9 mouse cellular contexts compared by ENCODE assay signal in genomic region chr11:24076127-24076650, GRCm38 (mm10). TPM values are rescaled to one million over a fixed set of nuclear protein-coding genes. Genes with fewer than 3 reads are reported as not detected.
DNase-seq lines count a peak whose midpoint lies in the region; ATAC-seq lines count a peak whose summit lies in the region.
"Had no signal": no experiment of that assay in that cellular context is flagged by ENCODE, and none has a peak within 500 bp of the region (broad histone marks: within the 10 kb centered on the region; RNA-seq: fewer than 3 reads in every experiment).

No protein-coding gene starts in this region.

- under 1% methylated on average over 31 of the region's 32 CpGs for WGBS in forebrain, embryonic 13.5 days
- WGBS in hindbrain, embryonic 10.5 days, result under 1% methylated on average over 32 of the region's 32 CpGs

- H3K9ac ChIP-seq in forebrain, embryonic 13.5 days, result peak overlapping the region; percentile 96

- peak overlapping the region; percentile 95 for H3K4me2 ChIP-seq in forebrain, embryonic 13.5 days

- ATAC-seq in CD4-positive, CD25-positive, alpha-beta regulatory T cell, adult 4 months, result peak; percentile 53
- ATAC-seq in forebrain, embryonic 13.5 days, result peak; percentile 41

- H3K27ac ChIP-seq in forebrain, embryonic 13.5 days, result peak overlapping the region; percentile 100
- H3K27ac ChIP-seq in hindbrain, embryonic 10.5 days, result peak overlapping the region; percentile 95

- H3K9me3 ChIP-seq in forebrain, embryonic 13.5 days (replicated peaks), result no peaks in the 10 kb centered on the region
- no peaks in the 10 kb centered on the region for H3K9me3 ChIP-seq in hindbrain, embryonic 10.5 days

- H3K4me3 ChIP-seq in forebrain, embryonic 13.5 days, result peak overlapping the region; percentile 65
- peak overlapping the region; percentile 79 for H3K4me3 ChIP-seq in hindbrain, embryonic 10.5 days

- DNase-seq in adrenal gland, postnatal 14 days, result peak; percentile 77
- DNase-seq in hindbrain, embryonic 10.5 days (ENCODE audit: low spot score), result peak; percentile 79
- peak; percentile 75 for DNase-seq in left cerebral cortex, adult 11 months (ENCODE audit: low spot score)
- DNase-seq in lung, postnatal 36 days, result peak; percentile 64
- peak; percentile 65 for DNase-seq in ovary, postnatal 36 days (ENCODE audit: low spot score)
- peak; percentile 78 for DNase-seq in thymus, postnatal 25 days

- H3K4me1 ChIP-seq in forebrain, embryonic 13.5 days, result peaks cover 34% of the 10 kb centered on the region
- H3K4me1 ChIP-seq in hindbrain, embryonic 10.5 days (replicated peaks), result peaks cover 56% of the 10 kb centered on the region

- no peaks in the 10 kb centered on the region for H3K27me3 ChIP-seq in forebrain, embryonic 13.5 days
- H3K27me3 ChIP-seq in hindbrain, embryonic 10.5 days (ENCODE audit: insufficient read depth, poor library complexity, severe bottlenecking), result peaks cover 51% of the 10 kb centered on the region

- H3K36me3 ChIP-seq in forebrain, embryonic 13.5 days (ENCODE audit: poor library complexity, severe bottlenecking), result no peaks in the 10 kb centered on the region
- no peaks in the 10 kb centered on the region for H3K36me3 ChIP-seq in hindbrain, embryonic 10.5 days

RNA-seq across cellular contexts. Expression of gene A830031A19Rik, which starts 1.3 kb away (rescaled TPM):
- not detected for polyA plus RNA-seq in CD4-positive, CD25-positive, alpha-beta regulatory T cell, adult 4 months (2017; shearing (Covaris generic))
- total RNA-seq in adrenal gland, postnatal 14 days (2021), result not detected in 2 replicates
- not detected in 2 replicates for polyA plus RNA-seq in forebrain, embryonic 13.5 days (2015; fragmentation: Nextera tagmentation; extraction: Ambion mirVana)
- polyA plus RNA-seq in hindbrain, embryonic 10.5 days (2016; fragmentation: Nextera tagmentation; extraction: Ambion mirVana), result not detected in 2 replicates
- total RNA-seq: gastrocnemius, adult 8-10 months had no signal

RNA-seq across cellular contexts. Expression of gene Bcl11a, which starts 1.7 kb away (rescaled TPM):
- polyA plus RNA-seq in CD4-positive, CD25-positive, alpha-beta regulatory T cell, adult 4 months (2017; shearing (Covaris generic)), result under 1 TPM; 0.23 to 0.79 TPM
- total RNA-seq in adrenal gland, postnatal 14 days (2021), result 5.1 and 9.7 TPM in 2 replicates
- polyA plus RNA-seq in forebrain, embryonic 13.5 days (2015; fragmentation: Nextera tagmentation; extraction: Ambion mirVana), result 159 and 161 TPM in 2 replicates
- polyA plus RNA-seq in hindbrain, embryonic 10.5 days (2016; fragmentation: Nextera tagmentation; extraction: Ambion mirVana), result 20.7 and 54.9 TPM in 2 replicates

Comparison
In these comparisons a context has a peak if more than half of its experiments do, and no peak if none do; other contexts are left out.
1. Peak in every context shown above with its lines: DNase-seq, ATAC-seq, H3K4me3 ChIP-seq and H3K27ac ChIP-seq.
2. RNA of gene Bcl11a, which starts 1.7 kb away (polyA plus RNA-seq): 159 to 161 TPM in forebrain, embryonic 13.5 days and 20.7 to 54.9 TPM in hindbrain, embryonic 10.5 days; 0.23 to 0.79 TPM in CD4-positive, CD25-positive, alpha-beta regulatory T cell, adult 4 months; every median in the first group is over 10 times any median in the second.